Mouse (Mus musculus) cerebellum, postnatal 14 days (tissue): Measurements from ENCODE around the gene Olfr1036.
"Not testable (repeated sequence)": the region's sequence is repeated elsewhere in the genome, so short reads cannot be mapped to it uniquely, and the experiment has no call there.

Experiments used
- DNase-seq, 2 experiments: peaks; one replicate each; pipeline ENCODE4 v3.0.0; 2021; ENCODE audit warnings: mixed read lengths in 2 of 2

Gene Olfr1036

GRCm38 (mm10) chr2:86073692-86074091, at the start of gene Olfr1036:
TSS of gene Olfr1036 (plus strand) at chr2:86073992.
- not testable (repeated sequence) for DNase-seq

GRCm38 (mm10) chr2:86045561-86045960, 28.2 kb upstream of the Olfr1036 start, which contains the start of gene Olfr1034:
TSS of gene Olfr1034 (plus strand) at chr2:86045861.
- no peak for DNase-seq

GRCm38 (mm10) chr2:86050777-86051176, 23.0 kb upstream of the Olfr1036 start:
- DNase-seq: not testable (repeated sequence)

GRCm38 (mm10) chr2:86063766-86064165, 10.0 kb upstream of the Olfr1036 start:
- DNase-seq: not testable (repeated sequence)

GRCm38 (mm10) chr2:86070189-86070588, 3.6 kb upstream of the Olfr1036 start:
- no peak for DNase-seq

- not testable (repeated sequence) for DNase-seq
Observed at GRCm38 (mm10) chr2:86080478-86080877, 6.7 kb downstream of the Olfr1036 start.

- no peak for DNase-seq
Observed at GRCm38 (mm10) chr2:86087285-86087684, 13.5 kb downstream of the Olfr1036 start, which contains the start of gene Olfr1037. TSS of gene Olfr1037 (minus strand) at chr2:86087385.
